Mouse (Mus musculus) v-Abl transformed pro-B cells (cell line): ENCODE measurements around the gene Exoc8.

Experiments
- in situ Hi-C, 2 experiments: fragments of 400-800 bp; cut with MboI; formaldehyde crosslinking; loops; one replicate each; pipeline ENCODE4 v1.15.1; 2025; ENCODE audit not compliant: unreplicated experiment in 2 of 2

Gene Exoc8

GRCm38 (mm10) chr8:124897386-124898250 lies at the start of gene Exoc8, which contains the start of gene Sprtn:
Exoc8 (minus strand) TSS chr8:124897705.
Sprtn (plus strand) TSS chr8:124897886.
- in situ Hi-C loops: loop anchor here (5.0 to 10.0 kb wide), 3 partner anchors 55 to 137 kb away; no protein-coding TSS in a partner anchor

DNA sequence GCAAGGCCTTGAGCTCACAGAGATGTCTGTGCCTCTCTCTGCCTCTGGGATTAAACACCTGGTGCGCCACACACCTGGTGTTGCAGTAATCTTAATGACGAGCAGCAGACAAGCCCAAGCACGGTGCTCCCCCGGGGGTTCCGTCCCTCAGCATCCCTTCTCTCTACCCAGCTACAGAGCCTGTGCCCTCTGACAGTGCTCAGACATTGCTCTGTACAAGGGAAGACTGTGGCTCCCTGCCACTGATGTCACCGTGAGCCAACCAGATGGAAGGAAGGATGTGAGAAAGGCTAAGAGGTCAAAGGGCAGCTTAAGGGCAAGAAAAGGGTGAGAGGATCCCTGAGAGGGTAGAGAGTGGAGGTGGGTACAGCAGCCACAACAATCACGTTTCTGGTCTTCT lies 46.9 kb upstream of the Exoc8 start:
- in situ Hi-C loops: loop anchor here in 1 of 2 experiments (25.0 kb wide), 2 partner anchors 1518 to 1993 kb away; partner anchors contain the start of gene Tomm20

DNA sequence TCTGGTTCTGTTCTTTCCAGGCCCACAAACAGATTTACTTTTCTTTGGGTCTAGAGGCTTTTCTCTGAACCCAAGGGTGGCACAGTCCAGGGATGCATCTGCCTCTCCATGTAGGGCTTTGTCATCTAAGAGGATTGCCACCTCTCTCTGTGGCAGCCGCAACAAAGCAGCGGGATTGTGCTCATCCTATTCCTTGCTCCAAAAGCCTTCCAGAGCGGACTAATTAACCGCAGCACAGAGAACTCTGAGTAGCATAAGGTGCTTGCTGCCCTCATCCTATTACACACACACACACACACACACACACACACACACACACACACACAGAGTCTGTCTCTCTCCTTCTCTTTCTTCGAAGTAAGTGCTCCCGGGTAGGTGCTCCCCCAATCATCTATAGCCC lies 46.3 kb upstream of the Exoc8 start:
- in situ Hi-C loops: loop anchor here in 1 of 2 experiments (25.0 kb wide), 2 partner anchors 1518 to 1994 kb away; partner anchors contain the start of gene Tomm20

- in situ Hi-C loops: loop anchor here in 1 of 2 experiments (10.0 to 25.0 kb wide), 3 partner anchors 1525 to 2000 kb away; partner anchors contain the start of gene Tomm20
Observed at GRCm38 (mm10) chr8:124937293-124937692, 39.8 kb upstream of the Exoc8 start.

DNA sequence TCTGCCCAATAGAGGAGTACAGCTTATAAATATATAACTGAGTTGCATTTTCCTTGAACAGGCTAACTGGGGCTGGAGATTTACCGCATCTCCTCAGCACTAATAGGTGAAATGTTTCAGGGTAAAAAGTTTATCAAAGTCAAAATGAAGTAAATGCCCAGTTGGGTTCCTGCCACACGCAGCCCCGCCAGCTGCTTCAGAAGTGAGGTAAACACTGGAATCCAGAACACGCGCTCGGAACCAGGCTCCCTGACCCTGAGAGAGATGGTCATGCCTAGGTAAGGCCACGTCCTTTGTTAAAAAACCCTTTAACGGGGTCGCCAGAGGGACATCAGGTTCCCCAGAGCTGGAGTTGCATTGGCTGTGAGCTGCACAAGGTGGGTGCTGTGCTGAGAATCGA lies 39.2 kb upstream of the Exoc8 start:
- in situ Hi-C loops: loop anchor here in 1 of 2 experiments (10.0 to 25.0 kb wide), 3 partner anchors 1526 to 2001 kb away; partner anchors contain the start of gene Tomm20

DNA sequence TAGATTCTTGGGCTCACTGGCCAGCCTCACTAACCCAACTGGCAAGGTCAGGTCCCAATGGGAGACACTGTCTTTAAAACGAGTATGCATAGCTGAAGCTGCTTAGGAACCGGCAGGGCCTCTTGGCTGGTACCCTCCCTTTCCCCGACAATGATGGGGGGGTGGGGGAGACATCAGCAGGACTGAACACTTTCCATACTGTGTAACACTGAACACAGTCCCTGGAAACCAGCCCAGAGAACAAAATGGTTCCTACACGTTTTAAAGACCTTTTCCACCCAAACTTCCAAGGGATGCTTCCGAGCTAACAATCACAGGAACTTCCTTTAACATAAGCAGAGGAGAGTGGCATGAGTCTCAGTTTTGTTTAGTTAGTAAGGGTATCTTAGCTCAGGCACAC lies 37.6 kb upstream of the Exoc8 start:
- in situ Hi-C loops: loop anchor here in 1 of 2 experiments (10.0 to 25.0 kb wide), 3 partner anchors 1527 to 2002 kb away; partner anchors contain the start of gene Tomm20

DNA sequence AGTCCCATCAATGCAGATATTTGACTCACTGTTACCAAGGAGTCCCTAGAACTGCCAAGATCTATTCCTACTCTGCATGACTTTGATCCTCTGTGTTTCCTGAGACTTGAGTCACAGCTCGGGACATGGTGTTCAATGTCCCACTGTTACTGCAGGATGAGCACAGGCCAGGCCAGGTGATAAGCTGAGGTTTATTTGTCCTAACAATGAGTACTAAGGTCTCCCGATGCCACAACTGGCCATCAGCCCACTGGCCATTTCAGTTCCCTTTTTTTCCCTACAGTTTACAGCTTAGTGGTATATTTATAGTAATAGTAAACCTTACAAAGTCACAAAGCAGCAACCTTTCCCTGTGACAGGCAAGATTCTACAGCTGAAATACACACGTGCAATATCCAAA lies 34.9 kb upstream of the Exoc8 start:
- in situ Hi-C loops: loop anchor here in 1 of 2 experiments (10.0 to 25.0 kb wide), 3 partner anchors 1530 to 2005 kb away; partner anchors contain the start of gene Tomm20

- in situ Hi-C loops: loop anchor here in 1 of 2 experiments (10.0 to 25.0 kb wide), 3 partner anchors 1532 to 2007 kb away; partner anchors contain the start of gene Tomm20
Observed at GRCm38 (mm10) chr8:124930649-124931048, 33.1 kb upstream of the Exoc8 start.

GRCm38 (mm10) chr8:124930086-124930485 lies 32.6 kb upstream of the Exoc8 start:
- in situ Hi-C loops: loop anchor here in 1 of 2 experiments (10.0 to 25.0 kb wide), 3 partner anchors 1532 to 2007 kb away; partner anchors contain the start of gene Tomm20

GRCm38 (mm10) chr8:124929006-124929405 lies 31.5 kb upstream of the Exoc8 start:
- in situ Hi-C loops: loop anchor here in 1 of 2 experiments (25.0 kb wide), 2 partner anchors 1533 to 2008 kb away; partner anchors contain the start of gene Tomm20

DNA sequence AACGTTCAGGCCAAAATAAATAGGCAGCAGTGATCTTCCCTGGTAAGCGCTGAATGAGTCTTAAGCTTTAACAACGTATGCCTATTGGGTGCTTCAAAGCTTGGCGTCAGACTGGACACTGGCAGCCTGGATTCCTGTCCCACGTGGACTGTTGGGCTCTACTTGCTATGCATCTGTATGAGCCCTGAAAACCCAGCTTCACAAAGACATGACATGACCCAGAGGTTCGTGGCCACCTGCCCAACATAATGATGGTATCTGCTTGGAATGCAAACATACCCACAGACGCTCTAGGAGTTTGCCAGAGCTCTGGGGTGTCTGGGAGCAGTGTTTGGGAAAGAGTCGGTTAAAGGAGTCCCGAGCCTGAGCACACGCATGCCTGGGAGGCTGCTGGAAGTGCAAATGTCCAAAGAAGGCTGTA lies 28.9 kb upstream of the Exoc8 start:
- in situ Hi-C loops: loop anchor here in 1 of 2 experiments (25.0 kb wide), 2 partner anchors 1536 to 2011 kb away; partner anchors contain the start of gene Tomm20

DNA sequence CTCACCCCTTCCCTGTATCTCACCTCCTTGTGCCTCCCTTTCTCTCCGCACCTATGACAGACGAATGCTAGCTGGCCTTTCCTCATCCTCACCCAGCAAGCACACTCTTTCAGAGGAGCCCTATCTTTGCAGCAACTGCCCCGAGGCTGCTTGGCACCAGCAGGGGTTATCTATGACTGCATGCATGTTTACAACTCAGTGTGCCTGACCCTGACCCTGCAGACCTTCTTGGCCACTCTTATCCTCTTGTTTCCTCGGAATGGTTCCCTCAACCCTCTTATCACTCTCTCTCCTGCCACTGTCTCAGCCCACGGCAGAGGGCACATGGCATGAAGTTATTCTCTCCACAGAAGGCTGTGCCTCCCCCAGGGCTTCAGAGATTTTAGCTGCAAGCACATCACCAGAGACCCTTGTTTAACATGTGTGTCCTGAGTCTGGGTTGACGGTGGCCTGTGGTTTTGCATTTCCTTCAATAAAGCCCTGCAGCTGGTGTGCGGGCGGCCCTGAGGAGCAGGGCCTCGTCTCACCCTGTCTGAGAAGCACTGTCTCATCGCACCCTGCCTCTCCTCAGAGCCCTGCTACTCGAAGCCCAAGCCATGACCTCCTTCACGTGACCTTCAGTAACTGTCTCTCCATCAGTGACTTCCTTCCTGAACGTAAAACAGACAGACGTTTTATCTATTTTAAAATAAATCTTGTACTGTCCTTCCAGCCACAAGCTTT lies 28.2 kb upstream of the Exoc8 start:
- in situ Hi-C loops: loop anchor here in 1 of 2 experiments (25.0 kb wide), 2 partner anchors 1537 to 2012 kb away; partner anchors contain the start of gene Tomm20

DNA sequence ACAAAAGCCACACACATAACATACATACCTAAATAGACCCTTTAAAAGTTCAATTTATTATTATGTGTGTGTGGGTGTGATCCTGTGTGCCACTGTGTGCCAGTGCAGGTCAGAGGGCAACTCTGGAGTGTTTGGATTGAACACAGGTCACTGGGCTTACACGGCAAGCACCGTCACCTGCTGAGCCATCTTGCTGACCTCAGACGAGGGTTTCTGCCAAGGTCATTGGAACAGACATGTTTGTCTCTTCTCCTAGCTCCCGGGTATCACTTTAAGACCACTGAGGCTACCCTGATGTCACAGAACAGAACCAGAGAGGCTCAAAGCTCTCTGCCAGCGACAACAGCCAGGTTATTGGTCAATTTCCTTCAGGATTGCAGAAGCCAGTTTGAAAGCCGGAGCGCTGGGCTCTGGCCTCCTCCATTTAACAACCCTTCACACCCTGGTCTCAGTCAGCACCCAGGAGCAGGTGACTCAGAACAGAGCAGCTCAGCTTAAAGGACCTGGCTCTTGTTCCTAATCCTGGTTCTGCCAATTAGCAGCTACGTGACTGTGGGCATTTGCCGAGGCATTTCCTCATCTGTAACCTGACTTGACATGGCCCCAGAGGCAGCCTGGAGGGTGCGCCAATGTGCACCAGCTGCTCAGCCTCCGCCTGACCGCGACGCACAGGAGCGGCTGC lies 26.6 kb upstream of the Exoc8 start:
- in situ Hi-C loops: loop anchor here in 1 of 2 experiments (25.0 kb wide), 1 partner anchor 662 kb away; no protein-coding TSS in a partner anchor

GRCm38 (mm10) chr8:124922490-124923089 lies 25.1 kb upstream of the Exoc8 start:
- in situ Hi-C loops: loop anchor here in 1 of 2 experiments (25.0 kb wide), 1 partner anchor 660 kb away; no protein-coding TSS in a partner anchor

GRCm38 (mm10) chr8:124921369-124922279 lies 24.1 kb upstream of the Exoc8 start:
- in situ Hi-C loops: loop anchor here in 1 of 2 experiments (25.0 kb wide), 1 partner anchor 659 kb away; no protein-coding TSS in a partner anchor

DNA sequence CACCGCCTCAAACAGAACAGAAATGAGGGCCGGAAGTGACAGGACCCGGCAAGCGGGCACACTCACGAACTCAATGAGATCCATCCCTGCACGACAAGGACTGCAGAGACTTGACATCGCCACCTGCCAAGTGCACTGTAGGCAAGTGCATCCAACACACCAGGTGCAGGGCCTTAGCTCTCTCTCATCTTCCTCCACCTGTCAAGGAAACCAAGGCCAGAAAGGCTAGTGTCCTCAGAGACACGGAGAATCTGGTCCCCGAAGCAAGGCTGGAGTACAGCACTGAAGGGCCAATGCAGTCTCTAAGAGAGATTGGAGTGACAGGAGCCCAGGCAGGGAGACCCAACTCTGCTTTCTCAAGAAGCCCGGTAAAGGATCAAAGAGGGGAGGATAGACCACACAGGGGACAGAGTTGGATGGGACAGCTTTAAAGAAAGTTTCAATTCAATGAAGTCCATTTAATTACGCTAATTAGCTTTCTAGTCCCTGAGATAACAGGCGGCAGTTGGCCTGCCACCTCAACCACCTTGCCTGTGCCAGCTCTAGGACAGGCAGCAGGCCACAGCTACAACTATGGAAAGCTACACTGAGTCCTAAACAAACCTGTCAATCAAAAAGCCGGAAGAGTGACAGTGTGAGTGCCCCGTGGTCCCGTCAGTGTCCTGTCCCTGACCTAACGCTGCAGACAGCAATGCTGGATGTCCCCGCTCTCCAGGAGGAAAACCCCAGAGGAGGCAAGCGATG lies 20.4 kb upstream of the Exoc8 start:
- in situ Hi-C loops: loop anchor here in 1 of 2 experiments (25.0 kb wide), 1 partner anchor 656 kb away; no protein-coding TSS in a partner anchor

DNA sequence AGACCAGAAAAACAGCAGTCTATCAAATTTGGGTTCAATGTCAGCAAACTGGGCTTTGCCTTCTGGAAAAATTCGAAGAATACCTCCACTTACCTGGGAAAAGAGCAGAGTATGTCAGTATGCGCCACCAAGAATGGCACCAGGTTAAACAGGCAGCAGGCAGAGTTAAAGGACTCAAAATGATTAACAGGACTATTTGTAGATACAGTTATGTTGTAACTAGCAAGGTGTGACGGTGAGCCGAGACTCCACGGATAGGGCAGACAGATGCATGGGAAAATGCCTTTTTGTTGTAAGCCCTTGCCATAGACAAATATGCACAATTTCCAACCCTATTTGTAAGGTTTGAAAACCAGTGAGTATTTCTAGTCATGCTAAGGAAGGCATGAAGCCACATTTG lies 16.6 kb upstream of the Exoc8 start:
- in situ Hi-C loops: loop anchor here in 1 of 2 experiments (25.0 kb wide), 1 partner anchor 652 kb away; no protein-coding TSS in a partner anchor
